Mouse (Mus musculus): ENCODE measurements around the gene Higd2a. TPM values are rescaled to one million over a fixed set of nuclear protein-coding genes. Genes with fewer than 3 reads are reported as not detected.

Higd2a gene
- polyA plus RNA-seq, 1 experiment from 2014 or later, result 285 TPM

- 42% methylated on average over 5 of the region's 5 CpGs for WGBS
- Histone ChIP-seq H3K4me3 (replicated peaks) (no peak overlapping the region), H3K9me3 (replicated peaks) (no peaks in the 10 kb centered on the region), H3K27ac (replicated peaks) (no peak overlapping the region), H3K27me3 (replicated peaks) (no peaks in the 10 kb centered on the region), H3K4me1 (peaks cover 16% of the 10 kb centered on the region), H3K4me2 (no peak overlapping the region), H3K36me3 (no peaks in the 10 kb centered on the region), H3K9ac (replicated peaks) (no peak overlapping the region)
- no peak for ATAC-seq (ENCODE audit: low FRiP score)
These were observed 21.6 kb upstream of the Higd2a start for GRCm38 (mm10) chr13:54568380-54568779.

GRCm38 (mm10) chr13:54569282-54569681, 20.7 kb upstream of the Higd2a start:
- WGBS, result 43% methylated on average over 1 of the region's 1 CpGs
- ATAC-seq (ENCODE audit: low FRiP score), result no peak
- H3K27ac ChIP-seq (replicated peaks), result no peak overlapping the region

GRCm38 (mm10) chr13:54570736-54571135, 19.3 kb upstream of the Higd2a start:
- no peak overlapping the region for H3K27ac ChIP-seq (replicated peaks)
- H3K4me2 ChIP-seq, result no peak overlapping the region
- H3K36me3 ChIP-seq, result no peaks in the 10 kb centered on the region
- no peak for ATAC-seq (ENCODE audit: low FRiP score)
- no peaks in the 10 kb centered on the region for H3K27me3 ChIP-seq (replicated peaks)
- no peak overlapping the region for H3K4me3 ChIP-seq (replicated peaks)
- H3K9me3 ChIP-seq (replicated peaks), result no peaks in the 10 kb centered on the region
- H3K9ac ChIP-seq (replicated peaks), result no peak overlapping the region
- WGBS, result 86% methylated on average over 4 of the region's 4 CpGs
- peaks cover 13% of the 10 kb centered on the region for H3K4me1 ChIP-seq

More at GRCm38 (mm10) chr13:54569282-54569681, 20.7 kb upstream of the Higd2a start:
- Histone ChIP-seq H3K27me3 (replicated peaks) (no peaks in the 10 kb centered on the region), H3K4me2 (no peak overlapping the region), H3K4me1 (peaks cover 11% of the 10 kb centered on the region), H3K36me3 (no peaks in the 10 kb centered on the region), H3K9me3 (replicated peaks) (no peaks in the 10 kb centered on the region), H3K4me3 (replicated peaks) (no peak overlapping the region), H3K9ac (replicated peaks) (no peak overlapping the region)

- Histone ChIP-seq H3K4me3 (replicated peaks) (no peak overlapping the region), H3K36me3 (peaks cover 1% of the 10 kb centered on the region; the same call in 1 of the 2 replicates), H3K4me2 (no peak overlapping the region), H3K27ac (replicated peaks) (no peak overlapping the region), H3K9ac (replicated peaks) (no peak overlapping the region), H3K9me3 (replicated peaks) (no peaks in the 10 kb centered on the region), H3K4me1 (peaks cover 19% of the 10 kb centered on the region), H3K27me3 (replicated peaks) (no peaks in the 10 kb centered on the region)
- whole genome bisulfite sequencing, result 26% methylated on average over 2 of the region's 2 CpGs
- no peak for ATAC-seq (ENCODE audit: low FRiP score)
These were observed 18.4 kb upstream of the Higd2a start for GRCm38 (mm10) chr13:54571637-54572036.

- H3K36me3 ChIP-seq, result peaks cover 9% of the 10 kb centered on the region
- 84% methylated on average over 4 of the region's 4 CpGs for WGBS
- no peak overlapping the region for H3K27ac ChIP-seq (replicated peaks)
- ATAC-seq (ENCODE audit: low FRiP score), result no peak
- no peaks in the 10 kb centered on the region for H3K27me3 ChIP-seq (replicated peaks)
- H3K9ac ChIP-seq (replicated peaks), result no peak overlapping the region
- peaks cover 29% of the 10 kb centered on the region for H3K4me1 ChIP-seq
- no peak overlapping the region for H3K4me3 ChIP-seq (replicated peaks)
- no peaks in the 10 kb centered on the region for H3K9me3 ChIP-seq (replicated peaks)
- H3K4me2 ChIP-seq, result no peak overlapping the region
These were observed 17.4 kb upstream of the Higd2a start for GRCm38 (mm10) chr13:54572621-54573020.

GRCm38 (mm10) chr13:54574854-54575481, 15.0 kb upstream of the Higd2a start, which contains the start of gene Arl10:
Arl10 (plus strand) TSS chr13:54575015.
- Histone ChIP-seq H3K9me3 (replicated peaks) (no peaks in the 10 kb centered on the region), H3K4me2 (peak within 1 kb of the TSS; percentile 88), H3K4me1 (peaks cover 42% of the 10 kb centered on the region), H3K9ac (replicated peaks) (peak within 1 kb of the TSS; percentile 97), H3K36me3 (peaks cover 27% of the 10 kb centered on the region), H3K27me3 (replicated peaks) (no peaks in the 10 kb centered on the region), H3K27ac (replicated peaks) (peak within 1 kb of the TSS; percentile 86), H3K4me3 (replicated peaks) (peak within 1 kb of the TSS; percentile 100)
- WGBS, result under 1% methylated on average over 54 of the region's 55 CpGs
- peak; percentile 92 for ATAC-seq (ENCODE audit: low FRiP score)

- H3K4me1 ChIP-seq, result peaks cover 42% of the 10 kb centered on the region
- peak overlapping the region; percentile 97 for H3K9ac ChIP-seq (replicated peaks)
- H3K9me3 ChIP-seq (replicated peaks), result no peaks in the 10 kb centered on the region
- peak overlapping the region; percentile 86 for H3K27ac ChIP-seq (replicated peaks)
- WGBS, result 3% methylated on average over 19 of the region's 19 CpGs
- peaks cover 30% of the 10 kb centered on the region for H3K36me3 ChIP-seq
- H3K4me2 ChIP-seq, result peak overlapping the region; percentile 88
- H3K4me3 ChIP-seq (replicated peaks), result peak overlapping the region; percentile 100
- no peaks in the 10 kb centered on the region for H3K27me3 ChIP-seq (replicated peaks)
- peak; percentile 26; the same call in 1 of the 2 replicates for ATAC-seq (ENCODE audit: low FRiP score)
These were observed 14.5 kb upstream of the Higd2a start for GRCm38 (mm10) chr13:54575489-54575888.

- 78% methylated on average over 21 of the region's 21 CpGs for WGBS
- peaks cover 51% of the 10 kb centered on the region for H3K36me3 ChIP-seq
- peak overlapping the region; percentile 11; the same call in 1 of the 2 replicates for H3K4me2 ChIP-seq
- H3K9ac ChIP-seq (replicated peaks), result no peak overlapping the region; the same call in 1 of the 2 replicates
- no peak overlapping the region for H3K4me3 ChIP-seq (replicated peaks)
- peaks cover 46% of the 10 kb centered on the region for H3K4me1 ChIP-seq
- no peak for ATAC-seq (ENCODE audit: low FRiP score)
- no peak overlapping the region for H3K27ac ChIP-seq (replicated peaks)
- no peaks in the 10 kb centered on the region for H3K27me3 ChIP-seq (replicated peaks)
- no peaks in the 10 kb centered on the region for H3K9me3 ChIP-seq (replicated peaks)
These were observed 12.1 kb upstream of the Higd2a start for GRCm38 (mm10) chr13:54577652-54578507.

GRCm38 (mm10) chr13:54581385-54581784, 8.6 kb upstream of the Higd2a start:
- Histone ChIP-seq H3K36me3 (peaks cover 84% of the 10 kb centered on the region), H3K4me2 (no peak overlapping the region), H3K27me3 (replicated peaks) (no peaks in the 10 kb centered on the region), H3K9ac (replicated peaks) (no peak overlapping the region), H3K9me3 (replicated peaks) (no peaks in the 10 kb centered on the region), H3K4me3 (replicated peaks) (no peak overlapping the region), H3K4me1 (peaks cover 30% of the 10 kb centered on the region), H3K27ac (replicated peaks) (no peak overlapping the region)
- no peak for ATAC-seq (ENCODE audit: low FRiP score)
- 86% methylated on average over 2 of the region's 2 CpGs for WGBS

- Histone ChIP-seq H3K27me3 (replicated peaks) (no peaks in the 10 kb centered on the region), H3K4me1 (peaks cover 22% of the 10 kb centered on the region), H3K4me2 (no peak overlapping the region), H3K9me3 (replicated peaks) (no peaks in the 10 kb centered on the region), H3K4me3 (replicated peaks) (no peak overlapping the region), H3K9ac (replicated peaks) (no peak overlapping the region), H3K36me3 (peaks cover 80% of the 10 kb centered on the region), H3K27ac (replicated peaks) (peak overlapping the region; percentile 28; the same call in 1 of the 2 replicates)
- 57% methylated on average over 10 of the region's 10 CpGs for WGBS
- ATAC-seq (ENCODE audit: low FRiP score), result no peak
These were observed 7.9 kb upstream of the Higd2a start for GRCm38 (mm10) chr13:54582126-54582525.

- Histone ChIP-seq H3K27me3 (replicated peaks) (no peaks in the 10 kb centered on the region), H3K4me3 (replicated peaks) (no peak overlapping the region), H3K27ac (replicated peaks) (no peak overlapping the region), H3K9ac (replicated peaks) (no peak overlapping the region), H3K9me3 (replicated peaks) (no peaks in the 10 kb centered on the region), H3K36me3 (peaks cover 73% of the 10 kb centered on the region), H3K4me1 (peaks cover 15% of the 10 kb centered on the region; the same call in 1 of the 2 replicates), H3K4me2 (no peak overlapping the region)
- 89% methylated on average over 5 of the region's 5 CpGs for WGBS
- ATAC-seq (ENCODE audit: low FRiP score), result no peak
These were observed 7.1 kb upstream of the Higd2a start for GRCm38 (mm10) chr13:54582860-54583259.

- Histone ChIP-seq H3K4me2 (no peak overlapping the region), H3K4me3 (replicated peaks) (no peak overlapping the region), H3K27ac (replicated peaks) (no peak overlapping the region), H3K4me1 (peaks cover 20% of the 10 kb centered on the region), H3K9ac (replicated peaks) (no peak overlapping the region), H3K9me3 (replicated peaks) (no peaks in the 10 kb centered on the region), H3K36me3 (peaks cover 51% of the 10 kb centered on the region), H3K27me3 (replicated peaks) (no peaks in the 10 kb centered on the region)
- ATAC-seq (ENCODE audit: low FRiP score), result no peak
- WGBS, result 93% methylated on average over 11 of the region's 11 CpGs
These were observed 4.2 kb upstream of the Higd2a start for GRCm38 (mm10) chr13:54585831-54586230.

All from neural tube, embryonic 15.5 days (tissue).